Mouse (Mus musculus) bone marrow macrophage, adult 2 months (primary cell): ENCODE measurements around the gene Col6a6. TPM values are rescaled to one million over a fixed set of nuclear protein-coding genes. Genes with fewer than 3 reads are reported as not detected.

ENCODE experiments used
- H3K27ac ChIP-seq: 2 replicates; pipeline ENCODE4 v1.5.1; 2012; ENCODE audit warnings: low read depth, low read length; ENCODE audit not compliant: insufficient read depth
- H3K4me1 ChIP-seq: 2 replicates; pipeline ENCODE4 v1.6.1; 2012; ENCODE audit warnings: low read length; ENCODE audit not compliant: control insufficient read depth, insufficient read depth
- H3K4me3 ChIP-seq: 2 replicates; pipeline ENCODE4 v1.5.1; 2012; ENCODE audit warnings: mild to moderate bottlenecking, low read length, moderate library complexity; ENCODE audit not compliant: insufficient read depth
- CTCF ChIP-seq: IDR thresholded peaks from 2 replicates; pipeline ENCODE4 v1.5.1; 2012; ENCODE audit warnings: low read depth, mild to moderate bottlenecking, low read length, moderate library complexity
- POLR2A ChIP-seq: IDR thresholded peaks from 2 replicates; pipeline ENCODE4 v1.6.1; 2012; ENCODE audit warnings: mild to moderate bottlenecking, low read depth, low read length, borderline replicate concordance
- polyA plus RNA-seq: library from polyadenylated mRNA; stranded (reverse); fragments of >200 nt; gene quantifications from 2 replicates; pipeline ENCODE4 v1.2.4, GENCODE M21; 2012; ENCODE audit not compliant: missing spikeins, insufficient read depth, insufficient read length

Col6a6 gene
- polyA plus RNA-seq, 1 experiment = not detected

- H3K4me1 ChIP-seq = no peaks in the 10 kb centered on the region
- H3K27ac ChIP-seq = no peak overlapping the region
- TF ChIP-seq POLR2A (no peak), CTCF (no peak)
- H3K4me3 ChIP-seq = no peak overlapping the region
Measured at GRCm38 (mm10) chr9:105758173-105758765, 69.7 kb downstream of the Col6a6 start.

GRCm38 (mm10) chr9:105754256-105754655, 73.7 kb downstream of the Col6a6 start:
- H3K4me1 ChIP-seq = no peaks in the 10 kb centered on the region
- TF ChIP-seq CTCF = no peak
- TF ChIP-seq POLR2A = no peak

GRCm38 (mm10) chr9:105745861-105746260, 82.1 kb downstream of the Col6a6 start:
- TF ChIP-seq POLR2A (no peak), CTCF (no peak)
- Histone ChIP-seq H3K4me3 (no peak overlapping the region), H3K4me1 (no peaks in the 10 kb centered on the region), H3K27ac (no peak overlapping the region)

More at GRCm38 (mm10) chr9:105754256-105754655, 73.7 kb downstream of the Col6a6 start:
- Histone ChIP-seq H3K27ac (no peak overlapping the region), H3K4me3 (no peak overlapping the region)

DNA sequence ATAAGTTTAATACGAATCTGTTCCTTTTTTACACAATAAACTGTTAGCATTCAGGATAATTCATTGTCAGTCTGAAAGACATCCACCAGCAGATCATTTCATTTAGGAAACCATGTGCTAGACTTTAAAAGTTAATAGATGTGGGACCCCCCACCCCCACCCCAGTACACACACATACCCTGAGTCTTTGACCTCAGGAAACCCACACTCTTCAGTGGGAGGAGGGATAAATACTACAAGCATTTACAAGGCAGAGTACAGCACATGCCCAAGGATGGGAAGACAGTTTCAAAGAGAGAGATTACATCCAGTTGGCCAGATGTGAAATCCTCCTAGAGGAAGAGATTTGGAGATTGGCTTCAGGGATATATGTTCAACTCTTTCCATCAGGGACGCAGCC, 87.5 kb downstream of the Col6a6 start:
- Histone ChIP-seq H3K4me1 (no peaks in the 10 kb centered on the region), H3K27ac (no peak overlapping the region), H3K4me3 (no peak overlapping the region)
- TF ChIP-seq CTCF = no peak
- no peak for TF ChIP-seq POLR2A

- Histone ChIP-seq H3K27ac (no peak overlapping the region), H3K4me1 (no peaks in the 10 kb centered on the region), H3K4me3 (no peak overlapping the region)
- no peak for TF ChIP-seq CTCF
- no peak for TF ChIP-seq POLR2A
Measured at GRCm38 (mm10) chr9:105739446-105739845, 88.5 kb downstream of the Col6a6 start.

- TF ChIP-seq POLR2A = no peak
- no peak for TF ChIP-seq CTCF
- Histone ChIP-seq H3K27ac (no peak overlapping the region), H3K4me1 (no peaks in the 10 kb centered on the region), H3K4me3 (no peak overlapping the region)
Measured at GRCm38 (mm10) chr9:105737448-105737847, 90.5 kb downstream of the Col6a6 start.

GRCm38 (mm10) chr9:105735195-105735594, 92.8 kb downstream of the Col6a6 start:
- no peak overlapping the region for H3K4me3 ChIP-seq
- no peak overlapping the region for H3K27ac ChIP-seq
- no peak for TF ChIP-seq CTCF
- no peak for TF ChIP-seq POLR2A
- no peaks in the 10 kb centered on the region for H3K4me1 ChIP-seq

DNA sequence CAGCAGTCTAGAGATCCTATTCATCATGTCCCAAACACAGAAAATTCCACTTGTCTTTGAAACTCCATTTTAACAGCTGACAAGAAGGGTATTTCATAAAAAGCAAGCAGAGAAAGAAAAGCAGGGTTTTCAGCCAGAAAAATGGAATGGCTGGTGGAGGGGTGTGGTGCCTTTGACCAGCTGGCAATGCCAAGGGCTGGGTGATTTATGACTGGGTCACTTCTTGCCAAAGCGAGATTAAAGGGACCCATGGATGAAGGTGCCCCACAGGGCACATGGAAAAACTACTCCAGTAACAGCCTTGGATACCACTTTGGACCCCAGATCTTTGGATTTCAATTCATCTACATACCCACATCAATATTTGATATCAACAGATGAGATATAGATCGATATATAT, 93.3 kb downstream of the Col6a6 start:
- Histone ChIP-seq H3K27ac (no peak overlapping the region), H3K4me1 (no peaks in the 10 kb centered on the region), H3K4me3 (no peak overlapping the region)
- no peak for TF ChIP-seq POLR2A

- Histone ChIP-seq H3K4me1 (no peaks in the 10 kb centered on the region), H3K4me3 (no peak overlapping the region), H3K27ac (no peak overlapping the region)
- TF ChIP-seq POLR2A (no peak), CTCF (no peak)
Measured at GRCm38 (mm10) chr9:105731976-105732375, 96.0 kb downstream of the Col6a6 start.

DNA sequence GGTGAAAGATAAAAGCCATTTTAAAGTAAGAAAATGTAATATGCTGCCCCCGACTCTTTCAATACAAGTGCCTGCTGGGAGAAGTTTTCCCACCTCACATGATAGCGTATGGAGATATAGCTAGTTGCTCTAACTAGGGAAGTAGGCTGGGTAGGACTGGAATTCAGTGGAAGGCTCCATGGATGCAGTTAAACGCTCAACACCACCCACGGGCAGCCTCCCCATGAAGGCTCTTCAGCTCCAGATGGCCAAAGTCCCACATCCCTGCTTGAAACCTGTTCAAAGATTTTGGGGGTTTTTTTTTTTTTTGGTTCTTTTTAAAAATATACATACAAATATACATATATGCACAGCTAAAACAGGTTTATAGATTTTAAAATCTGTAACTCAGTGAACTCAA, 107.5 kb downstream of the Col6a6 start:
- no peak overlapping the region for H3K27ac ChIP-seq
- TF ChIP-seq CTCF = no peak
- no peak for TF ChIP-seq POLR2A
- H3K4me1 ChIP-seq = no peaks in the 10 kb centered on the region
- H3K4me3 ChIP-seq = no peak overlapping the region
